Mouse (Mus musculus): ENCODE measurements around the gene Rpl9-ps1. TPM values are rescaled to one million over a fixed set of nuclear protein-coding genes. Genes with fewer than 3 reads are reported as not detected.

Gene Rpl9-ps1
- polyA plus RNA-seq, 1 experiment from 2014 or later = not detected

GRCm38 (mm10) chr11:83610900-83611299 lies 34.5 kb downstream of the Rpl9-ps1 start:
- no peaks in the 10 kb centered on the region for H3K36me3 ChIP-seq (ENCODE audit: control insufficient read depth, insufficient read depth, low read length)
- no peaks in the 10 kb centered on the region for H3K27me3 ChIP-seq (ENCODE audit: control insufficient read depth, insufficient read depth, low read length)
- no peak for ATAC-seq (ENCODE audit: low FRiP score, low TSS enrichment)
- no peaks in the 10 kb centered on the region for H3K4me1 ChIP-seq (ENCODE audit: control insufficient read depth, insufficient read depth, low read length)
- H3K4me2 ChIP-seq (ENCODE audit: low read length) = no peak overlapping the region
- 75% methylated on average over 2 of the region's 2 CpGs for WGBS
- no peak overlapping the region for H3K27ac ChIP-seq (replicated peaks; ENCODE audit: low read depth, low read length)
- no peak overlapping the region for H3K4me3 ChIP-seq (replicated peaks; ENCODE audit: low read depth, low read length)
- DNase-seq = no peak
- no peaks in the 10 kb centered on the region for H3K9me3 ChIP-seq (ENCODE audit: control insufficient read depth, low read length)
- no peak overlapping the region for H3K9ac ChIP-seq (replicated peaks; ENCODE audit: low read length)

GRCm38 (mm10) chr11:83606396-83606795 lies 39.0 kb downstream of the Rpl9-ps1 start:
- H3K4me2 ChIP-seq (ENCODE audit: low read length) = no peak overlapping the region
- no peak overlapping the region for H3K27ac ChIP-seq (replicated peaks; ENCODE audit: low read depth, low read length)
- H3K9me3 ChIP-seq (ENCODE audit: control insufficient read depth, low read length) = no peaks in the 10 kb centered on the region
- no peak overlapping the region for H3K9ac ChIP-seq (replicated peaks; ENCODE audit: low read length)
- H3K4me1 ChIP-seq (ENCODE audit: control insufficient read depth, insufficient read depth, low read length) = no peaks in the 10 kb centered on the region
- no peak for DNase-seq
- no peak for ATAC-seq (ENCODE audit: low FRiP score, low TSS enrichment)
- H3K4me3 ChIP-seq (replicated peaks; ENCODE audit: low read depth, low read length) = no peak overlapping the region
- H3K27me3 ChIP-seq (ENCODE audit: control insufficient read depth, insufficient read depth, low read length) = no peaks in the 10 kb centered on the region
- H3K36me3 ChIP-seq (ENCODE audit: control insufficient read depth, insufficient read depth, low read length) = no peaks in the 10 kb centered on the region
- 53% methylated on average over 1 of the region's 1 CpGs for WGBS

- Histone ChIP-seq H3K4me3 (replicated peaks; ENCODE audit: low read depth, low read length) (no peak overlapping the region), H3K27ac (replicated peaks; ENCODE audit: low read depth, low read length) (no peak overlapping the region), H3K4me1 (ENCODE audit: control insufficient read depth, insufficient read depth, low read length) (no peaks in the 10 kb centered on the region), H3K9ac (replicated peaks; ENCODE audit: low read length) (no peak overlapping the region), H3K9me3 (ENCODE audit: control insufficient read depth, low read length) (no peaks in the 10 kb centered on the region), H3K4me2 (ENCODE audit: low read length) (no peak overlapping the region), H3K36me3 (ENCODE audit: control insufficient read depth, insufficient read depth, low read length) (no peaks in the 10 kb centered on the region), H3K27me3 (ENCODE audit: control insufficient read depth, insufficient read depth, low read length) (no peaks in the 10 kb centered on the region)
- WGBS = 92% methylated on average over 3 of the region's 3 CpGs
- ATAC-seq (ENCODE audit: low FRiP score, low TSS enrichment) = no peak
- DNase-seq = no peak
Observed at GRCm38 (mm10) chr11:83605535-83605934, 39.9 kb downstream of the Rpl9-ps1 start.

- Histone ChIP-seq H3K9ac (replicated peaks; ENCODE audit: low read length) (no peak overlapping the region), H3K4me1 (ENCODE audit: control insufficient read depth, insufficient read depth, low read length) (no peaks in the 10 kb centered on the region), H3K9me3 (ENCODE audit: control insufficient read depth, low read length) (no peaks in the 10 kb centered on the region), H3K4me3 (replicated peaks; ENCODE audit: low read depth, low read length) (no peak overlapping the region), H3K36me3 (ENCODE audit: control insufficient read depth, insufficient read depth, low read length) (no peaks in the 10 kb centered on the region), H3K4me2 (ENCODE audit: low read length) (no peak overlapping the region), H3K27ac (replicated peaks; ENCODE audit: low read depth, low read length) (no peak overlapping the region), H3K27me3 (ENCODE audit: control insufficient read depth, insufficient read depth, low read length) (no peaks in the 10 kb centered on the region)
- ATAC-seq (ENCODE audit: low FRiP score, low TSS enrichment) = no peak
- DNase-seq = no peak
- WGBS = 89% methylated on average over 4 of the region's 4 CpGs
Observed at GRCm38 (mm10) chr11:83604698-83605097, 40.7 kb downstream of the Rpl9-ps1 start.

- Histone ChIP-seq H3K9ac (replicated peaks; ENCODE audit: low read length) (no peak overlapping the region), H3K4me3 (replicated peaks; ENCODE audit: low read depth, low read length) (no peak overlapping the region), H3K9me3 (ENCODE audit: control insufficient read depth, low read length) (no peaks in the 10 kb centered on the region), H3K27me3 (ENCODE audit: control insufficient read depth, insufficient read depth, low read length) (no peaks in the 10 kb centered on the region), H3K36me3 (ENCODE audit: control insufficient read depth, insufficient read depth, low read length) (no peaks in the 10 kb centered on the region), H3K27ac (replicated peaks; ENCODE audit: low read depth, low read length) (no peak overlapping the region), H3K4me1 (ENCODE audit: control insufficient read depth, insufficient read depth, low read length) (no peaks in the 10 kb centered on the region), H3K4me2 (ENCODE audit: low read length) (no peak overlapping the region)
- DNase-seq (no peak), ATAC-seq (ENCODE audit: low FRiP score, low TSS enrichment) (no peak)
- 95% methylated on average over 3 of the region's 3 CpGs for WGBS
Observed at GRCm38 (mm10) chr11:83603399-83603798, 42.0 kb downstream of the Rpl9-ps1 start.

GRCm38 (mm10) chr11:83600576-83600975 lies 44.8 kb downstream of the Rpl9-ps1 start:
- H3K4me3 ChIP-seq (replicated peaks; ENCODE audit: low read depth, low read length) = no peak overlapping the region
- H3K27me3 ChIP-seq (ENCODE audit: control insufficient read depth, insufficient read depth, low read length) = no peaks in the 10 kb centered on the region
- no peaks in the 10 kb centered on the region for H3K36me3 ChIP-seq (ENCODE audit: control insufficient read depth, insufficient read depth, low read length)
- DNase-seq (no peak), ATAC-seq (ENCODE audit: low FRiP score, low TSS enrichment) (no peak)
- H3K9ac ChIP-seq (replicated peaks; ENCODE audit: low read length) = no peak overlapping the region
- H3K4me1 ChIP-seq (ENCODE audit: control insufficient read depth, insufficient read depth, low read length) = no peaks in the 10 kb centered on the region
- no peak overlapping the region for H3K27ac ChIP-seq (replicated peaks; ENCODE audit: low read depth, low read length)
- no peaks in the 10 kb centered on the region for H3K9me3 ChIP-seq (ENCODE audit: control insufficient read depth, low read length)
- no peak overlapping the region for H3K4me2 ChIP-seq (ENCODE audit: low read length)
- 97% methylated on average over 2 of the region's 2 CpGs for WGBS

GRCm38 (mm10) chr11:83598991-83599390 lies 46.4 kb downstream of the Rpl9-ps1 start:
- H3K4me3 ChIP-seq (replicated peaks; ENCODE audit: low read depth, low read length) = no peak overlapping the region
- H3K27ac ChIP-seq (replicated peaks; ENCODE audit: low read depth, low read length) = no peak overlapping the region
- H3K36me3 ChIP-seq (ENCODE audit: control insufficient read depth, insufficient read depth, low read length) = no peaks in the 10 kb centered on the region
- no peaks in the 10 kb centered on the region for H3K4me1 ChIP-seq (ENCODE audit: control insufficient read depth, insufficient read depth, low read length)
- WGBS = 88% methylated on average over 3 of the region's 3 CpGs
- H3K9ac ChIP-seq (replicated peaks; ENCODE audit: low read length) = no peak overlapping the region
- no peaks in the 10 kb centered on the region for H3K9me3 ChIP-seq (ENCODE audit: control insufficient read depth, low read length)
- no peaks in the 10 kb centered on the region for H3K27me3 ChIP-seq (ENCODE audit: control insufficient read depth, insufficient read depth, low read length)
- ATAC-seq (ENCODE audit: low FRiP score, low TSS enrichment) = no peak
- no peak overlapping the region for H3K4me2 ChIP-seq (ENCODE audit: low read length)
- no peak for DNase-seq

GRCm38 (mm10) chr11:83598207-83598837 lies 47.1 kb downstream of the Rpl9-ps1 start:
- no peak for DNase-seq
- Histone ChIP-seq H3K4me3 (replicated peaks; ENCODE audit: low read depth, low read length) (no peak overlapping the region), H3K9me3 (ENCODE audit: control insufficient read depth, low read length) (no peaks in the 10 kb centered on the region), H3K9ac (replicated peaks; ENCODE audit: low read length) (no peak overlapping the region), H3K4me1 (ENCODE audit: control insufficient read depth, insufficient read depth, low read length) (no peaks in the 10 kb centered on the region), H3K36me3 (ENCODE audit: control insufficient read depth, insufficient read depth, low read length) (no peaks in the 10 kb centered on the region), H3K27ac (replicated peaks; ENCODE audit: low read depth, low read length) (no peak overlapping the region), H3K27me3 (ENCODE audit: control insufficient read depth, insufficient read depth, low read length) (no peaks in the 10 kb centered on the region), H3K4me2 (ENCODE audit: low read length) (no peak overlapping the region)
- WGBS = 89% methylated on average over 3 of the region's 3 CpGs
- no peak for ATAC-seq (ENCODE audit: low FRiP score, low TSS enrichment)

- Histone ChIP-seq H3K4me2 (ENCODE audit: low read length) (no peak overlapping the region), H3K4me1 (ENCODE audit: control insufficient read depth, insufficient read depth, low read length) (no peaks in the 10 kb centered on the region), H3K4me3 (replicated peaks; ENCODE audit: low read depth, low read length) (no peak overlapping the region), H3K27me3 (ENCODE audit: control insufficient read depth, insufficient read depth, low read length) (no peaks in the 10 kb centered on the region), H3K27ac (replicated peaks; ENCODE audit: low read depth, low read length) (no peak overlapping the region), H3K36me3 (ENCODE audit: control insufficient read depth, insufficient read depth, low read length) (no peaks in the 10 kb centered on the region), H3K9me3 (ENCODE audit: control insufficient read depth, low read length) (no peaks in the 10 kb centered on the region), H3K9ac (replicated peaks; ENCODE audit: low read length) (no peak overlapping the region)
- DNase-seq = no peak
- ATAC-seq (ENCODE audit: low FRiP score, low TSS enrichment) = no peak
- 94% methylated on average over 7 of the region's 7 CpGs for WGBS
Observed at GRCm38 (mm10) chr11:83597796-83598195, 47.6 kb downstream of the Rpl9-ps1 start.
